Mouse (Mus musculus) hindbrain, embryonic 13.5 days (tissue): ENCODE measurements around the gene Fan1. TPM values are rescaled to one million over a fixed set of nuclear protein-coding genes. Genes with fewer than 3 reads are reported as not detected.

Experiments used
- ATAC-seq: fragments of 200-750 bp; cut with Nextera tagmentation; 2 replicates; pipeline ENCODE4 v1.8.0; 2017; ENCODE audit warnings: moderate TSS enrichment; ENCODE audit not compliant: low FRiP score
- H3K27ac ChIP-seq: fragments of 300-500 bp; sonication (generic); 2 replicates; pipeline ENCODE4 v1.5.1; 2015; ENCODE audit warnings: inconsistent platforms, mild to moderate bottlenecking, moderate library complexity
- H3K27me3 ChIP-seq: fragments of 300-500 bp; sonication (generic); 2 replicates; pipeline ENCODE4 v1.6.1; 2015; ENCODE audit warnings: mild to moderate bottlenecking, inconsistent platforms
- H3K36me3 ChIP-seq: fragments of 300-500 bp; sonication (generic); 2 replicates; pipeline ENCODE4 v1.6.1; 2015; ENCODE audit warnings: mild to moderate bottlenecking, inconsistent platforms
- H3K4me1 ChIP-seq: fragments of 300-500 bp; sonication (generic); replicated peaks from 2 replicates; pipeline ENCODE4 v1.6.1; 2015; ENCODE audit warnings: inconsistent platforms
- H3K4me2 ChIP-seq: fragments of 300-500 bp; sonication (generic); 2 replicates; pipeline ENCODE4 v1.6.1; 2015; ENCODE audit warnings: inconsistent platforms, mild to moderate bottlenecking, moderate library complexity
- H3K4me3 ChIP-seq: fragments of 300-500 bp; sonication (generic); 2 replicates; pipeline ENCODE4 v1.5.1; 2015; ENCODE audit warnings: mild to moderate bottlenecking, inconsistent platforms
- H3K9ac ChIP-seq: fragments of 300-500 bp; sonication (generic); 2 replicates; pipeline ENCODE4 v1.6.1; 2015; ENCODE audit warnings: mild to moderate bottlenecking, inconsistent platforms
- H3K9me3 ChIP-seq: fragments of 300-500 bp; sonication (generic); 2 replicates; pipeline ENCODE4 v1.6.1; 2016; ENCODE audit warnings: inconsistent platforms
- WGBS: fragments of 180-500 bp; shearing (Covaris S2); methylation state at CpG from one replicate; pipeline ENCODE4 v1.1.7; 2015; 5-methylcytosine and 5-hydroxymethylcytosine counted together
- polyA plus RNA-seq: library from polyadenylated mRNA; unstranded; fragments of >200 nt; fragmentation: Nextera tagmentation; extraction: Ambion mirVana; gene quantifications from 2 replicates; pipeline ENCODE4 v1.2.1, GENCODE M21; 2015

The Fan1 gene
- polyA plus RNA-seq: 7.8 and 9.1 TPM in 2 replicates

- 5% methylated on average over 27 of the region's 27 CpGs for WGBS
- H3K9me3 ChIP-seq: no peaks in the 10 kb centered on the region
- peak within 1 kb of the TSS; percentile 92 for H3K27ac ChIP-seq
- H3K4me2 ChIP-seq: peak within 1 kb of the TSS; percentile 63
- peak within 1 kb of the TSS; percentile 66 for H3K4me3 ChIP-seq
- H3K36me3 ChIP-seq: peaks cover 36% of the 10 kb centered on the region
- ATAC-seq: peak; percentile 96
- H3K9ac ChIP-seq: peak within 1 kb of the TSS; percentile 77
- peaks cover 16% of the 10 kb centered on the region for H3K4me1 ChIP-seq
- H3K27me3 ChIP-seq: no peaks in the 10 kb centered on the region
Measured at GRCm38 (mm10) chr7:64373830-64374562, at the start of gene Fan1. Gene Fan1, minus strand, starts transcription at chr7:64374095.

- Histone ChIP-seq H3K4me2 (no peak overlapping the region), H3K27ac (no peak overlapping the region), H3K27me3 (no peaks in the 10 kb centered on the region), H3K9me3 (no peaks in the 10 kb centered on the region), H3K36me3 (no peaks in the 10 kb centered on the region), H3K4me1 (no peaks in the 10 kb centered on the region), H3K4me3 (no peak overlapping the region), H3K9ac (no peak overlapping the region)
- ATAC-seq: no peak
- 94% methylated on average over 8 of the region's 8 CpGs for WGBS
Measured at GRCm38 (mm10) chr7:64403989-64404388, 30.1 kb upstream of the Fan1 start.

- Histone ChIP-seq H3K27ac (no peak overlapping the region), H3K4me2 (no peak overlapping the region), H3K4me3 (no peak overlapping the region), H3K9me3 (no peaks in the 10 kb centered on the region), H3K36me3 (no peaks in the 10 kb centered on the region), H3K9ac (no peak overlapping the region), H3K27me3 (no peaks in the 10 kb centered on the region), H3K4me1 (no peaks in the 10 kb centered on the region)
- no peak for ATAC-seq
- WGBS: 95% methylated on average over 4 of the region's 4 CpGs
Measured at GRCm38 (mm10) chr7:64402452-64402851, 28.6 kb upstream of the Fan1 start.

DNA sequence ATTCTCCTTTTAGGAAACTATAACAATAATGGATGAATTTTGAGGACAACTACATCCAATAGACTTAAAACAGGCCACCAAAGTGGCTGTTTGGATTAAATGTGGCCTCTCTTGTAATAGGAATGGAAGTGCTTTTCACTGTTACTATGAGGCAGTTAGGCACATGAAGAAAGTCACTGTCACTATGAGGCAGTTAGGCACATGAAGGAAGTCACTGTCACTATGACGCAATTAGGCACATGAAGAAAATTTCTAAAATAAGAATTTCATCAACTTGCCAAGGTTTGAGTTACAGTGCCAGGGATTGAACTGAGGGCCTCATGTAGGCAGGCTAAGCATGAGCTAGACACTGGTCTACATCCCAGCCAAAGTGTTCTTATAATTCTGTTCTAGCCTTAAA lies 26.8 kb upstream of the Fan1 start:
- WGBS: 98% methylated on average over 1 of the region's 1 CpGs
- H3K36me3 ChIP-seq: no peaks in the 10 kb centered on the region

DNA sequence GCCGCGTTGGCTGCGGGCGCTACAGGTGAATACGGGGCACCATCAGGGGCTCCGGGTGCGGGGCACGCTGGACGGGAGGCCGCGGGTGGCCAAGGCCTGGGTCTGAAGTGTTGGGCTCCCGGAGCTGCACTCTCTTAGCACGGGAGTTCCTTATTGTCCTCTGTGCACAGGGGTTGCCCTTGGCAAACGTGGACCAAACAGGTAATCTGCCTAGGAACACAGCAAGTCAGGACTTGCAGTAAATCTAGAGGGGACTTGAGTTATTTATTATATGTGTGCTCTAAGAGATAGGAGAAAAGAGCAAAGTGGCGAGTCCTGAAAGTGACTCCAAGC lies 18.9 kb upstream of the Fan1 start:
- Histone ChIP-seq H3K27me3 (no peaks in the 10 kb centered on the region), H3K4me3 (peak overlapping the region; percentile 66), H3K36me3 (peaks cover 19% of the 10 kb centered on the region), H3K27ac (peak overlapping the region; percentile 80), H3K9ac (peak overlapping the region; percentile 81), H3K4me2 (peak overlapping the region; percentile 97), H3K4me1 (peaks cover 19% of the 10 kb centered on the region), H3K9me3 (no peaks in the 10 kb centered on the region)
- WGBS: 2% methylated on average over 15 of the region's 15 CpGs
- no peak for ATAC-seq

More for the DNA sequence above, 26.8 kb upstream of the Fan1 start:
- no peak for ATAC-seq
- no peak overlapping the region for H3K4me2 ChIP-seq
- H3K4me1 ChIP-seq: no peaks in the 10 kb centered on the region
- H3K27ac ChIP-seq: no peak overlapping the region
- H3K9me3 ChIP-seq: no peaks in the 10 kb centered on the region
- H3K4me3 ChIP-seq: no peak overlapping the region
- no peak overlapping the region for H3K9ac ChIP-seq
- H3K27me3 ChIP-seq: no peaks in the 10 kb centered on the region

- Histone ChIP-seq H3K4me3 (peak within 1 kb of the TSS; percentile 66), H3K4me1 (peaks cover 19% of the 10 kb centered on the region), H3K9ac (peak within 1 kb of the TSS; percentile 81), H3K27ac (peak within 1 kb of the TSS; percentile 80), H3K4me2 (peak within 1 kb of the TSS; percentile 97), H3K36me3 (peaks cover 22% of the 10 kb centered on the region), H3K9me3 (no peaks in the 10 kb centered on the region), H3K27me3 (no peaks in the 10 kb centered on the region)
- peak; percentile 98 for ATAC-seq
- WGBS: under 1% methylated on average over 54 of the region's 54 CpGs
Measured at GRCm38 (mm10) chr7:64392122-64392818, 18.4 kb upstream of the Fan1 start, which contains the start of the genes Mphosph10 and Mcee. Gene Mphosph10, minus strand, starts transcription at chr7:64392268. Gene Mcee, plus strand, starts transcription at chr7:64392607.

- H3K4me2 ChIP-seq: peak overlapping the region; percentile 97
- H3K36me3 ChIP-seq: peaks cover 28% of the 10 kb centered on the region
- peaks cover 19% of the 10 kb centered on the region for H3K4me1 ChIP-seq
- no peaks in the 10 kb centered on the region for H3K27me3 ChIP-seq
- H3K9me3 ChIP-seq: no peaks in the 10 kb centered on the region
- peak overlapping the region; percentile 66 for H3K4me3 ChIP-seq
- WGBS: 3% methylated on average over 8 of the region's 8 CpGs
- ATAC-seq: no peak
- peak overlapping the region; percentile 81 for H3K9ac ChIP-seq
- peak overlapping the region; percentile 80; the same call in 1 of the 2 replicates for H3K27ac ChIP-seq
Measured at GRCm38 (mm10) chr7:64391479-64391878, 17.6 kb upstream of the Fan1 start.

GRCm38 (mm10) chr7:64373147-64373829 lies 607 bp downstream of the Fan1 start:
- Histone ChIP-seq H3K4me1 (peaks cover 16% of the 10 kb centered on the region), H3K27me3 (no peaks in the 10 kb centered on the region), H3K9ac (peak overlapping the region; percentile 77), H3K36me3 (peaks cover 36% of the 10 kb centered on the region), H3K27ac (peak overlapping the region; percentile 92), H3K4me3 (peak overlapping the region; percentile 66), H3K9me3 (no peaks in the 10 kb centered on the region), H3K4me2 (peak overlapping the region; percentile 63)
- 17% methylated on average over 18 of the region's 18 CpGs for WGBS
- ATAC-seq: peak; percentile 60

GRCm38 (mm10) chr7:64371940-64372878 lies 1.7 kb downstream of the Fan1 start:
- Histone ChIP-seq H3K36me3 (peaks cover 33% of the 10 kb centered on the region), H3K4me1 (peaks cover 16% of the 10 kb centered on the region), H3K27me3 (no peaks in the 10 kb centered on the region), H3K9me3 (no peaks in the 10 kb centered on the region), H3K27ac (no peak overlapping the region), H3K4me3 (no peak overlapping the region), H3K9ac (no peak overlapping the region), H3K4me2 (no peak overlapping the region)
- ATAC-seq: no peak
- 90% methylated on average over 23 of the region's 23 CpGs for WGBS

DNA sequence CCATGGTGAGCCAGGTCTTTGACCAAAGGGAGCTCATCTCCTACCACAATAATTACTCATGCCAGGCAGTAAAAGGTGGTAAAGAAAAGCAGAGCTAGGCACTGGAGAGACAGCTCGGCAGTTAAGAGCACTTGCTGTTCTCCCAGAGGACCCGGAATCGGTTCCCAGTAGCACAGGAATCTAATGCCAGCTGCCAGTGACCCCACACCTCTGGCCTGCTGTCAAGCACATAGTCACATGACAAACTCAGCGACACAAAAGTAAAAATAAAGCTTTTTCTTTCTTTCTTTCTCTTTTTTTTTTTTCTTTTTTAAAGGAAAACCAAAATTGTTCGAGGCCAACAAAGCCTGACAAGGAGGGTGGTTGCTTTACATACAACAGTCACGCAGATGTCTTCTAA lies 4.1 kb downstream of the Fan1 start:
- 90% methylated on average over 6 of the region's 6 CpGs for WGBS
- H3K9me3 ChIP-seq: no peaks in the 10 kb centered on the region
- H3K9ac ChIP-seq: no peak overlapping the region
- no peaks in the 10 kb centered on the region for H3K27me3 ChIP-seq
- no peak overlapping the region for H3K4me2 ChIP-seq
- H3K27ac ChIP-seq: no peak overlapping the region
- H3K4me1 ChIP-seq: peaks cover 16% of the 10 kb centered on the region
- H3K4me3 ChIP-seq: no peak overlapping the region
- peaks cover 45% of the 10 kb centered on the region for H3K36me3 ChIP-seq
- no peak for ATAC-seq

- ATAC-seq: no peak
- Histone ChIP-seq H3K4me1 (no peaks in the 10 kb centered on the region), H3K27me3 (no peaks in the 10 kb centered on the region), H3K4me2 (no peak overlapping the region), H3K9ac (no peak overlapping the region), H3K27ac (no peak overlapping the region), H3K36me3 (peaks cover 80% of the 10 kb centered on the region), H3K4me3 (no peak overlapping the region), H3K9me3 (no peaks in the 10 kb centered on the region)
- 96% methylated on average over 5 of the region's 5 CpGs for WGBS
Measured at GRCm38 (mm10) chr7:64365863-64366262, 8.0 kb downstream of the Fan1 start.
